Mouse (Mus musculus) right cerebral cortex, postnatal 10 days (tissue): ENCODE measurements around the gene Cd28.

Experiments
- DNase-seq, 2 experiments: peaks; one replicate each; pipeline ENCODE4 v3.0.0; 2021; ENCODE audit warnings: low spot score in 2 of 2

The Cd28 gene

GRCm38 (mm10) chr1:60750201-60750765, 33.7 kb downstream of the Cd28 start:
- DNase-seq, result no peak

- DNase-seq, result no peak
These were observed 34.4 kb downstream of the Cd28 start for GRCm38 (mm10) chr1:60751011-60751410.

- DNase-seq, result no peak
These were observed 36.4 kb downstream of the Cd28 start for GRCm38 (mm10) chr1:60752986-60753385.

GRCm38 (mm10) chr1:60753981-60754380, 37.4 kb downstream of the Cd28 start:
- DNase-seq, result no peak

GRCm38 (mm10) chr1:60755391-60756243, 39.0 kb downstream of the Cd28 start:
- no peak for DNase-seq

GRCm38 (mm10) chr1:60757631-60758030, 41.0 kb downstream of the Cd28 start:
- DNase-seq, result no peak

GRCm38 (mm10) chr1:60758226-60758625, 41.6 kb downstream of the Cd28 start:
- no peak for DNase-seq

- no peak for DNase-seq
These were observed 43.1 kb downstream of the Cd28 start for GRCm38 (mm10) chr1:60759563-60760335.

GRCm38 (mm10) chr1:60760475-60760874, 43.9 kb downstream of the Cd28 start:
- DNase-seq, result no peak

GRCm38 (mm10) chr1:60761528-60762171, 45.0 kb downstream of the Cd28 start:
- DNase-seq, result no peak

- no peak for DNase-seq
These were observed 45.9 kb downstream of the Cd28 start for GRCm38 (mm10) chr1:60762451-60762850.

GRCm38 (mm10) chr1:60762916-60763315, 46.3 kb downstream of the Cd28 start:
- DNase-seq, result no peak

GRCm38 (mm10) chr1:60771771-60772170, 55.2 kb downstream of the Cd28 start:
- DNase-seq, result no peak

GRCm38 (mm10) chr1:60773231-60773630, 56.6 kb downstream of the Cd28 start:
- DNase-seq, result no peak

GRCm38 (mm10) chr1:60776166-60776565, 59.6 kb downstream of the Cd28 start:
- no peak for DNase-seq

GRCm38 (mm10) chr1:60776906-60777305, 60.3 kb downstream of the Cd28 start:
- no peak for DNase-seq

- DNase-seq, result no peak
These were observed 62.0 kb downstream of the Cd28 start for GRCm38 (mm10) chr1:60778465-60779115.

GRCm38 (mm10) chr1:60779176-60779575, 62.6 kb downstream of the Cd28 start:
- no peak for DNase-seq

- DNase-seq, result no peak
These were observed 65.1 kb downstream of the Cd28 start for GRCm38 (mm10) chr1:60781666-60782065.

- DNase-seq, result peak in 1 of 2 experiments; percentile 42
These were observed 77.1 kb downstream of the Cd28 start for GRCm38 (mm10) chr1:60793717-60794116.

GRCm38 (mm10) chr1:60795677-60796205, 79.1 kb downstream of the Cd28 start:
- no peak for DNase-seq
